Comparison of ENCODE assay signal across 27 mouse cellular contexts in the genomic region with DNA sequence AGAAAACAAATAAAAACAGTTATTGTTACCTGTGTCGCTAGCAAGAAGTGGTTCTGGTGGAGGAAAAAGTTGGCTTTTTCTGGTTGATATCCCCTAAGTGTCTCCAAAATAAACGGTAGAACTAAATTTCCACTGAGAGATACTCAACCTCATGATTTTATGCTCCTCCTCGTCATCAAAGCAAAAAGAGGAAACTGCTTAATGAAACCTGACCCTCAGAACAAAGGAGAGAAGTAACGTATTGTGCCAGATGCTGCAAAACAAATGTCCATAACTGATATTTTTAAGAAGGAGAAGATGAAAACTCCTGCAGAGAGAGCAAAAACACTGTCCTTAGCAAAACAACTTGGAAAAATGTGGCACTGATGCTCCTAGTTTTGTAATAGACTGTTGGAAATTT. TPM values are rescaled to one million over a fixed set of nuclear protein-coding genes. Genes with fewer than 3 reads are reported as not detected.
"Had no signal": no experiment of that assay in that cellular context is flagged by ENCODE, and none has a peak within 500 bp of the region (broad histone marks: within the 10 kb centered on the region; RNA-seq: fewer than 3 reads in every experiment).

No protein-coding gene starts in this region.

- H3K27ac ChIP-seq: liver, embryonic 12.5 days; liver, embryonic 14.5 days; lung, embryonic 15.5 days; macrophage; neural tube, embryonic 12.5 days; stomach, embryonic 15.5 days; stomach, postnatal 0 days had no signal

- H3K4me1 ChIP-seq: liver, embryonic 12.5 days; lung, embryonic 15.5 days; neural tube, embryonic 12.5 days; stomach, embryonic 15.5 days had no signal

- H3K4me2 ChIP-seq: liver, embryonic 12.5 days; lung, embryonic 15.5 days; midbrain, embryonic 11.5 days; neural tube, embryonic 12.5 days; stomach, embryonic 15.5 days had no signal

- H3K27me3 ChIP-seq: liver, embryonic 12.5 days; lung, embryonic 15.5 days; megakaryocyte, embryonic 14.5 days; neural tube, embryonic 12.5 days; stomach, embryonic 15.5 days had no signal

- H3K9me3 ChIP-seq: liver, embryonic 12.5 days; megakaryocyte, embryonic 14.5 days; stomach, embryonic 15.5 days had no signal

- DNase-seq: lung, adult 2 months; lung, postnatal 14 days; lung, postnatal 36 days; midbrain, embryonic 14.5 days; retina, postnatal 1 day; right cerebral cortex, adult 18-20 months; right cerebral cortex, postnatal 25 days; right cerebral cortex, postnatal 4 days; spleen, adult 18-20 months; thymus, adult 2 months; thymus, postnatal 25 days; thymus, postnatal 4 days had no signal

- H3K36me3 ChIP-seq: liver, embryonic 12.5 days; lung, embryonic 15.5 days; neural tube, embryonic 12.5 days; stomach, embryonic 15.5 days had no signal

- H3K4me3 ChIP-seq: liver, embryonic 12.5 days; lung, embryonic 15.5 days; megakaryocyte, embryonic 14.5 days; neural tube, embryonic 12.5 days; stomach, embryonic 15.5 days had no signal

- H3K9ac ChIP-seq: liver, embryonic 12.5 days; liver, embryonic 14.5 days; lung, embryonic 15.5 days; neural tube, embryonic 12.5 days; stomach, embryonic 15.5 days had no signal

- ATAC-seq: liver, embryonic 12.5 days; lung, postnatal 0 days had no signal

RNA-seq across cellular contexts. Expression of a gene that starts 4.3 kb away (rescaled TPM):
- total RNA-seq: midbrain, postnatal 0 days had no signal
- polyA plus RNA-seq: liver, embryonic 12.5 days; liver, embryonic 14.5 days; liver, embryonic 16.5 days; lung, embryonic 15.5 days; lung, postnatal 0 days; midbrain, embryonic 11.5 days; midbrain, embryonic 14.5 days; midbrain, postnatal 0 days; neural tube, embryonic 12.5 days; neural tube, embryonic 14.5 days; small intestine, adult 2 months; stomach, embryonic 15.5 days; stomach, postnatal 0 days; testis, adult 2 months; thymus, adult 2 months had no signal

RNA-seq across cellular contexts. Expression of a gene that starts 45.0 kb away (rescaled TPM):
- total RNA-seq: midbrain, postnatal 0 days had no signal
- polyA plus RNA-seq: liver, embryonic 12.5 days; liver, embryonic 14.5 days; liver, embryonic 16.5 days; lung, adult 2 months; lung, embryonic 15.5 days; lung, postnatal 0 days; midbrain, embryonic 11.5 days; midbrain, embryonic 14.5 days; midbrain, postnatal 0 days; neural tube, embryonic 12.5 days; neural tube, embryonic 14.5 days; small intestine, adult 2 months; stomach, embryonic 15.5 days; stomach, postnatal 0 days; testis, adult 2 months; thymus, adult 2 months had no signal
